Mouse (Mus musculus): ENCODE measurements around the gene Il1f9. TPM values are rescaled to one million over a fixed set of nuclear protein-coding genes. Genes with fewer than 3 reads are reported as not detected.
A peak's percentile ranks its signal among the peaks of the same experiment; 100 is the strongest.
"Not testable (repeated sequence)": the region's sequence is repeated elsewhere in the genome, so short reads cannot be mapped to it uniquely, and the experiment has no call there.

The Il1f9 gene
- polyA plus RNA-seq (2012; rRNA removed), result not detected in 2 replicates

DNA sequence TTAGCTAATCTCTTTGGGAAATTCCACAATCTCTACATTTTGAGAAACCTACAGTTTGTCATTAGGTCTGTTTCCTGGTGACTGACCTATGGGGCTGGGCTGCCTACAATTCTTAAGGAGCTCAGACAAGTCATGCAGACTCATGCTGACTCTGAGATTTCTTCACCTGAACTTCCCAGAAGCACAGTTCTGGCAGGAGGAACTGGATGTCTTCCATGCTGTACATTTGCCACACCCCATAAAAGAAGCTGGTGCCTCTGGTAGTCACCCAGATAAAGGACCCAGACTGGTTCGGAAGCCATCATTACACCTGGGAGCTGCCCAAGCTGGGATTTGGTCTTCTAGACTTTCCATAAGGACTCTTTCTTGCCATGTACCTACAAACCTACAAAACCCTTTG lies at the start of gene Il1f9:
TSS of gene Il1f9 (plus strand) at position 301 of the 400 bp plus-strand sequence.
- no peak for DNase-seq (ENCODE audit: low read depth)

DNA sequence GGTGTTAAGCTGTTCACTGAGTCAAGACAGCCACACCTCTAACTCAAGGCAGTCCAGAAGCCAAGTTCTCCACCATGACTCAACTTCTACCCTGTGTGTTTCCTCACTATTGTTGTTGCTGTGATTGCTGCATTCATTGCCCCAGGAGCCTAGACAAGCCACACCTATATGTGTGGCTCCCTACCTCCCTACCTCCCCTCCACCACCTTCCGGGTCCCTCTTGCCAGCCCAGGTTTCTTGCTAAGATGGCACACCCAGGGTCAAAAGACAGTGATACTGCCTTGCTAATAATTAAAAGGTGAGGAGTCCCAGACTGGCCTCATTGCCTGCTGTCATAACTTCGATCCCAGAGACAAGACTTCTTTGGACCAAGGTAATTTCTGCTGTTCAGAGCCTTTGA lies 33.4 kb upstream of the Il1f9 start, which contains the start of gene Il1f8:
TSS of gene Il1f8 (plus strand) at position 301 of the 400 bp plus-strand sequence.
- DNase-seq (ENCODE audit: low read depth), result peak; percentile 28

DNA sequence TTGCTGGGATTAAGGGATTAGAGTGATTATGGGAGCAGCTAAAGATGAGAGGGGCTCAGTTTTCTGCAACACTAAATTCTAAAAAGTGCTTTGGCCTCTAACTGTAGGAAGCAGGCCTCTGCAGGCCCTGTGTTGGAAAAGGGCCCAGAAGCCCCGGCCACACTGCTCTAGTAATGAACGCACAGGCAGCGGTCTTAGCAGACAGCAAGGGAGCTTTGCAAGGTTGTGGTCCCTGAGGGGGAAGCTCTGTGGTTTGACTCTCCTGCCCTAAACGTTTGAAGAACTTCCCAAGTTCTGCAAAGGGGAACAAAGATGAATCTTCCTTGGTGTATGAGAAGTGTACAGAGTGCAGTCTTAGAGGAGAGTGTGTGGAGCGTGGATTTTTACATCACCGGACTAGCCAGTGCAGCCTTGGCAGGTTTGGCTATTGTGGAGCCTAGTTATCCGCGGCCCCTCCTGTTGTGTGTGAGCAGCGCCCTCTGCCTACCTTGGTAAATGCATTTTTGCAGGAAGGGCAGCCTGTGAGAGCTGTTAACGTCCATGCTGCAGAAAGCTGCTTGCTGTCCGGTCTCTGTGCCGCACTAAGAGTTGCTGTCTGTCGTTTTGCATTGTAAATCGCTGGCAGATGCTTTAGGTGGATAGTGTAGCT lies 4.5 kb upstream of the Il1f9 start:
- DNase-seq (ENCODE audit: low read depth), result not testable (repeated sequence)

DNA sequence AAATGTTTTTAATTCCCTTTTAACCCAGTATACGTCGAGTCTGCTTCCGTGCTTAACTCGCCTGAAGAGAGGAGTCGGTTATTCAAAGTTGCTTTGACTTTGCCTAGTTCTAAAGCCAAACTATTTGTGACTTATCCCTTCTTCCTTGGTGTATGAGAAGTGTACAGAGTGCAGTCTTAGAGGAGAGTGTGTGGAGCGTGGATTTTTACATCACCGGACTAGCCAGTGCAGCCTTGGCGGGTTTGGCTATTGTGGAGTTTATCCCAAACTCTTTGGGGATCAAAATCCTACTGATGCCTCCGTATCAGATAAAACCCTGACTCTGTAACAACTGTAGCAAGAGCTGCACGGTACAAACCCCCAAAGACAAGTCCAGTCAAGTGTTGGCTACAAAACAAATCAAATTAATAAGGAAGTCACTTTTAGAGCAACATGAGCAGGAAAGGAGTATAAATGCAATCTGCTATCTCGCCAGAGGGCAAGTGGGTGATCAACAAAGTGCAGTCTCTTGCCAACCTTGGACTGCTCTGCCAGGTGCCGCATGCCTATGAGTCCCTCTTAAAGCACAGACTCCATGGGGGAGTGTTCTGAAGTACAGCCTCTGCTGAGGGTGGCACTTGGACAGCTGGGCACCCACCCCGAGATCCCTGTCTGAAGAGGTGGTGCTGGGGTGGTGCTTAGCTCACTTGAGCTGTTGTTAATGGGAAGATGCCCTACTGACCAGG lies 3.7 kb upstream of the Il1f9 start:
- DNase-seq (ENCODE audit: low read depth), result not testable (repeated sequence)

DNA sequence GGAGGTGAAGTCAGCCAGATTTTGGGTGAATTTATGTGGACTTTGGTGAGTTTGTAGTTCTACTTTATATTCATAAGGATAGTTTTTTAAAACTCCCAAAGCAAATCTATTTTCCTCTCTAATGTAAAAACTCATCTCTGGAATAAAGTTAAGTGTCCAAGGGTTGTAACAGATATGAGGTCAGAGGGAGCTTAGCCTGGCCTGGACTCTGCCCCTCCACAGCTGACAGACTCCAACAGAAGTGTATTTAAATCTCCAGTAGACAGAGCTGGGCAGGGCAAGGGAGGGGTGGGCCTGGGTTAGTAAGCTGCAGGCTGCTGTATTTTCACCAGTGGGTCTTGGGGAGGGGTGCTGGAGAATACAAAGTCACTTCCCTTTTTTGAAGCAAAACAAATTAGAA lies 2.2 kb upstream of the Il1f9 start:
- not testable (repeated sequence) for DNase-seq (ENCODE audit: low read depth)

DNA sequence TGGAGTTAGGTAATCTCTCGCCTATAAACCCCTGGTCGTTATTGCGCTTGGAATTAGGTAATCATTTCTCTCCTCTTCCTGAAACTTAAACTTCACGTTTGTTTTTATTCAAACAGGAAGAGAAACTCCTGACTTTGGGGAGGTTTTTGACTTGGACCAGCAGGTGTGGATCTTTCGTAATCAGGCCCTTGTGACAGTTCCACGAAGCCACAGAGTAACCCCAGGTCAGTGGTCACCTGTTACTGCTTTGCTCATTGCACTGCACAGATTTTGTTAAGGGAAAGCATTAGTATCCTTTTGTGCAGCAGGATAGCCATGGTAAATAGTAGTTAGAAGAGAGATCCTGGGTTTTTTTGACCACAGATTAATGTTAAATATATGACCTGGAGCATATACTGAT lies 1.3 kb downstream of the Il1f9 start:
- DNase-seq (ENCODE audit: low read depth), result no peak

DNA sequence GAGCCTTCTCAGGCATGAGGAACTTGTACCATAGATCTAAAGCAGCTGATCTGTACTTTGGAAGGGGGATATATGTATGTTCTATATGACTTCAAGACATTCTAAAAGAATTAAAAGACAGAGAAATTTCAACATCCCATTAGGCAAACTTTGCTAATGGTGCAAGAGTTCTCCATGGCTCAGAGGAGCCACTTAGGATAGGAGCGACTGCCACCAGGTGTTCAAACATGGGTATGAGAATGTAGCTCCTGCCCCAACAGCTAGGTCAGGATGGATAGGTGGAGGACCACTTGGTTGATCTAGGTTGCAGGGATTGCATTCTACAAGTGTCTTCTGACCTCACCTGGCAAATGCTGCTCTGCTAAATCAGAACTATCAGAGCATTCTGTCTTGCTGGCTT lies 1.9 kb downstream of the Il1f9 start:
- no peak for DNase-seq (ENCODE audit: low read depth)

DNA sequence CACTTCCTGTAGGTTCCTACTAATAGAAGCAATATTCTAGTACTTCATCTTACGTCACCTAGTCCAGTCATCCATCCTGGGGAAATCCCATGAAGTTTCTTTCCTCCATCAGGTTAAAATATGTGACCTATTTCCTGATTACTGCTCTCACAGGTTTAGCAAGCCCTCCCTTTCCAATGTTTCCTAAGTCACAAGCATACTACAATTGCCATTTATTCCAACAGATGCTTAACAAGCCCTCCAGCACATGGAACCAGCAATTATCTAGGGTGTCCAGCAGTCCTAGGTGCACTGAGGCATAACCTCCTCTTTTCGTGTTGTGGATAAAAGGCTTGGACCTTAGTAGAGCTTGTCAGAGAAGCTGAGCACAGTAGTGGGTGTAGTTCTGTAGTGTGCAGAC lies 28.8 kb downstream of the Il1f9 start, which contains the start of gene Il1f6:
TSS of gene Il1f6 (plus strand) at position 301 of the 400 bp plus-strand sequence.
- DNase-seq (ENCODE audit: low read depth), result no peak

DNA sequence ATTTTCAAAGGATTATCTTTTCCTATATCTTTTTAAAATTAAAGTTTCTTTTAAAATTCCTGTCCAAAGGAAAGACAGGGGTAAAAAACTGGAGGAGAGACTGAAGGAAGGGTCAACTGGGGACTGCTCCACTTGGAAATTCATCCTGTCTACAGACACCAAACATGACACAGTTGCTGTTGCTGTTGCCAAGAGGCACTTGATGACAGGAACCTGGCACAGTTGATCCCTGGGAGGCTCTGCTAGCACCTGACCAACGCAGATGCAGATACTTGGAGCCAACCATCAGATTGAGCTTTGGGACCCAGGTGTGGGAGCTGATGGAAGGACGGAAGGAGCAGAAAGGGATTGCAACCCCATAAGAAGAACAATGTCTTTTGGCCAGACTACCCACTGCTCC lies 40.9 kb downstream of the Il1f9 start:
- DNase-seq (ENCODE audit: low read depth), result no peak

Other genes with a start within 250 kb of the Il1f9 start
- gene Hnmt, start 137.1 kb upstream of the Il1f9 start, polyA plus RNA-seq (2012; rRNA removed), result 4.5 and 4.7 TPM in 2 replicates
- not detected in 2 replicates for gene Tbpl2, start 89.9 kb upstream of the Il1f9 start, polyA plus RNA-seq (2012; rRNA removed)
- gene Il1f8, start 33.3 kb upstream of the Il1f9 start, polyA plus RNA-seq (2012; rRNA removed), result not detected in 2 replicates
- gene Il1f6, start 28.9 kb downstream of the Il1f9 start, polyA plus RNA-seq (2012; rRNA removed), result not detected in 2 replicates
- gene Il1f5, start 90.5 kb downstream of the Il1f9 start, polyA plus RNA-seq (2012; rRNA removed), result 0.10 and 0.22 TPM in 2 replicates
- not detected in 2 replicates for gene Il1f10, start 104.7 kb downstream of the Il1f9 start, polyA plus RNA-seq (2012; rRNA removed)
- 0.71 and 2.8 TPM in 2 replicates for gene Il1rn, start 150.4 kb downstream of the Il1f9 start, polyA plus RNA-seq (2012; rRNA removed)
- gene Psd4, start 181.1 kb downstream of the Il1f9 start, polyA plus RNA-seq (2012; rRNA removed), result 11.6 and 14.2 TPM in 2 replicates

Data from gonadal fat pad, adult 2 months (tissue).